Mouse (Mus musculus) embryonic fibroblast, embryonic 13.5 days (primary cell): Measurements from ENCODE around the gene Nudt1.

Experiments used
- CTCF ChIP-seq: IDR thresholded peaks from 2 replicates; pipeline ENCODE4 v1.5.1; 2011; ENCODE audit warnings: mild to moderate bottlenecking, control low read depth, low read length, moderate library complexity, borderline replicate concordance; ENCODE audit not compliant: insufficient read depth
- POLR2A ChIP-seq: IDR thresholded peaks from 2 replicates; pipeline ENCODE4 v1.6.1; 2011; ENCODE audit warnings: low read depth, mild to moderate bottlenecking, control low read depth, low read length, moderate library complexity

- TF ChIP-seq POLR2A: 0 out of 2 replicates have a peak, but pooled peaks have one; percentile 22
- TF ChIP-seq CTCF: no peak
Measured at GRCm38 (mm10) chr5:140321756-140322575, 510 bp downstream of the Nudt1 start.
